Mouse (Mus musculus): ENCODE data around the gene Lin7c.
A peak's percentile ranks its signal among the peaks of the same experiment; 100 is the strongest.
"Not testable (repeated sequence)": the region's sequence is repeated elsewhere in the genome, so short reads cannot be mapped to it uniquely, and the experiment has no call there.

Gene Lin7c

GRCm38 (mm10) chr2:109890597-109890996 lies at the start of gene Lin7c:
TSS of gene Lin7c (plus strand) at chr2:109890853.
- DNase-seq (ENCODE audit: low spot score in 2 of 2): peak; percentile 78 to 94

GRCm38 (mm10) chr2:109846401-109846800 lies 44.3 kb upstream of the Lin7c start:
- DNase-seq (ENCODE audit: low spot score in 2 of 2): no peak

GRCm38 (mm10) chr2:109848305-109848704 lies 42.3 kb upstream of the Lin7c start:
- DNase-seq (ENCODE audit: low spot score in 2 of 2): no peak

GRCm38 (mm10) chr2:109848715-109849114 lies 41.9 kb upstream of the Lin7c start:
- DNase-seq (ENCODE audit: low spot score in 2 of 2): no peak

- DNase-seq (ENCODE audit: low spot score in 2 of 2): no peak
Observed at GRCm38 (mm10) chr2:109855601-109856000, 35.1 kb upstream of the Lin7c start.

GRCm38 (mm10) chr2:109859671-109860070 lies 31.0 kb upstream of the Lin7c start:
- DNase-seq (ENCODE audit: low spot score in 2 of 2): no peak

- no peak for DNase-seq (ENCODE audit: low spot score in 2 of 2)
Observed at GRCm38 (mm10) chr2:109860832-109861231, 29.8 kb upstream of the Lin7c start.

GRCm38 (mm10) chr2:109879429-109879828 lies 11.2 kb upstream of the Lin7c start:
- DNase-seq (ENCODE audit: low spot score in 2 of 2): not testable (repeated sequence)

GRCm38 (mm10) chr2:109881111-109881510 lies 9.5 kb upstream of the Lin7c start:
- DNase-seq (ENCODE audit: low spot score in 2 of 2): no peak

GRCm38 (mm10) chr2:109881625-109882024 lies 9.0 kb upstream of the Lin7c start:
- DNase-seq (ENCODE audit: low spot score in 2 of 2): no peak

GRCm38 (mm10) chr2:109884106-109884505 lies 6.5 kb upstream of the Lin7c start:
- DNase-seq (ENCODE audit: low spot score in 2 of 2): no peak

GRCm38 (mm10) chr2:109884507-109884906 lies 6.1 kb upstream of the Lin7c start:
- DNase-seq (ENCODE audit: low spot score in 2 of 2): no peak

- no peak for DNase-seq (ENCODE audit: low spot score in 2 of 2)
Observed at GRCm38 (mm10) chr2:109890068-109890467, 585 bp upstream of the Lin7c start.

GRCm38 (mm10) chr2:109891031-109891430 lies 378 bp downstream of the Lin7c start:
- no peak for DNase-seq (ENCODE audit: low spot score in 2 of 2)

- no peak for DNase-seq (ENCODE audit: low spot score in 2 of 2)
Observed at GRCm38 (mm10) chr2:109891471-109891870, 818 bp downstream of the Lin7c start.

- no peak for DNase-seq (ENCODE audit: low spot score in 2 of 2)
Observed at GRCm38 (mm10) chr2:109896311-109896710, 5.7 kb downstream of the Lin7c start.

- no peak for DNase-seq (ENCODE audit: low spot score in 2 of 2)
Observed at GRCm38 (mm10) chr2:109902869-109903268, 12.2 kb downstream of the Lin7c start.

- DNase-seq (ENCODE audit: low spot score in 2 of 2): peak; percentile 56 to 85
Observed at GRCm38 (mm10) chr2:109904171-109904821, 13.6 kb downstream of the Lin7c start.

- no peak for DNase-seq (ENCODE audit: low spot score in 2 of 2)
Observed at GRCm38 (mm10) chr2:109909122-109909521, 18.5 kb downstream of the Lin7c start.

GRCm38 (mm10) chr2:109912216-109912615 lies 21.6 kb downstream of the Lin7c start:
- no peak for DNase-seq (ENCODE audit: low spot score in 2 of 2)

- DNase-seq (ENCODE audit: low spot score in 2 of 2): no peak
Observed at GRCm38 (mm10) chr2:109912766-109913165, 22.1 kb downstream of the Lin7c start.

- no peak for DNase-seq (ENCODE audit: low spot score in 2 of 2)
Observed at GRCm38 (mm10) chr2:109913241-109913640, 22.6 kb downstream of the Lin7c start.

GRCm38 (mm10) chr2:109914601-109915000 lies 23.9 kb downstream of the Lin7c start:
- no peak for DNase-seq (ENCODE audit: low spot score in 2 of 2)
